Mouse (Mus musculus) spleen, adult 2 months (tissue): ENCODE results near the gene Dapk2.

ENCODE experiments used
- CTCF ChIP-seq: fragments of 200-500 bp; IDR thresholded peaks from 2 replicates; pipeline ENCODE4 v1.5.1; 2011; ENCODE audit warnings: mild to moderate bottlenecking, inconsistent platforms; ENCODE audit not compliant: insufficient read depth, insufficient read length, insufficient replicate concordance; ENCODE audit errors: extremely low read depth
- POLR2A ChIP-seq: fragments of 200-500 bp; IDR thresholded peaks from 2 replicates; pipeline ENCODE4 v1.6.1; 2011; ENCODE audit warnings: low read depth, low read length, inconsistent platforms

- TF ChIP-seq POLR2A, result no peak
- TF ChIP-seq CTCF, result no peak
Observed at GRCm38 (mm10) chr9:66239691-66240090, 81.7 kb downstream of the Dapk2 start.
